Mouse (Mus musculus) macrophage (primary cell): ENCODE results near the gene Lama5. TPM values are rescaled to one million over a fixed set of nuclear protein-coding genes. Genes with fewer than 3 reads are reported as not detected.

Experiments used
- H3K27ac ChIP-seq: fragments of 350-480 bp; formaldehyde crosslinking; 2 replicates; pipeline ENCODE4 v1.9.0; 2021
- H3K36me3 ChIP-seq: fragments of 350-480 bp; formaldehyde crosslinking; 2 replicates; pipeline ENCODE4 v1.9.0; 2021; ENCODE audit errors: inconsistent target
- H3K4me3 ChIP-seq: fragments of 350-480 bp; formaldehyde crosslinking; 2 replicates; pipeline ENCODE4 v1.9.0; 2021; ENCODE audit errors: inconsistent target
- H3K79me2 ChIP-seq: fragments of 350-480 bp; formaldehyde crosslinking; 2 replicates; pipeline ENCODE4 v1.9.0; 2021; ENCODE audit errors: inconsistent target
- WGBS: methylation state at CpG from one replicate; pipeline ENCODE4 v1.1.7; 2026; ENCODE audit warnings: inconsistent platforms; ENCODE audit not compliant: missing documents; 5-methylcytosine and 5-hydroxymethylcytosine counted together
- polyA plus RNA-seq: library from polyadenylated mRNA; stranded (reverse); fragments of 250-400 nt; gene quantifications from 3 replicates; pipeline ENCODE4 v1.2.4, GENCODE M21; 2018; ENCODE audit warnings: inconsistent platforms

Gene Lama5
- polyA plus RNA-seq, 1 experiment from 2014 or later, result not detected

DNA sequence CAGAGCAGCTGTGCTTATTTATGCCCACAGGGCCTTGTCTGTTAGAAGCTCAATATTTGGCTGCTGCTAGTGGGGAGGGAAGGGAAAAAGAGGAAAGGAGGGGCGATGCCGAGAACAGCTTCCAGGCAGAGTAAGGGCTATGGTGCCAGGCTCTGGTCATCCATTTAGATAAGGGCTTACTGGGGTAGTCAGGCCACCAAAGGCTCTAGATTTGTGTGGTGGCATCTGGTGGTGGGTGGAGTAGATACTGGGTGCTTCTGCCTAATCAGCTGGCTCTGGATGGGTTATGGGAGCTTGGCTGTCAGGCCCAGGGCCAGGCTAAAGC lies 19.7 kb downstream of the Lama5 start:
- Histone ChIP-seq H3K36me3 (no peaks in the 10 kb centered on the region), H3K27ac (no peak overlapping the region), H3K4me3 (no peak overlapping the region), H3K79me2 (no peaks in the 10 kb centered on the region)
- WGBS, result 95% methylated on average over 2 of the region's 2 CpGs

DNA sequence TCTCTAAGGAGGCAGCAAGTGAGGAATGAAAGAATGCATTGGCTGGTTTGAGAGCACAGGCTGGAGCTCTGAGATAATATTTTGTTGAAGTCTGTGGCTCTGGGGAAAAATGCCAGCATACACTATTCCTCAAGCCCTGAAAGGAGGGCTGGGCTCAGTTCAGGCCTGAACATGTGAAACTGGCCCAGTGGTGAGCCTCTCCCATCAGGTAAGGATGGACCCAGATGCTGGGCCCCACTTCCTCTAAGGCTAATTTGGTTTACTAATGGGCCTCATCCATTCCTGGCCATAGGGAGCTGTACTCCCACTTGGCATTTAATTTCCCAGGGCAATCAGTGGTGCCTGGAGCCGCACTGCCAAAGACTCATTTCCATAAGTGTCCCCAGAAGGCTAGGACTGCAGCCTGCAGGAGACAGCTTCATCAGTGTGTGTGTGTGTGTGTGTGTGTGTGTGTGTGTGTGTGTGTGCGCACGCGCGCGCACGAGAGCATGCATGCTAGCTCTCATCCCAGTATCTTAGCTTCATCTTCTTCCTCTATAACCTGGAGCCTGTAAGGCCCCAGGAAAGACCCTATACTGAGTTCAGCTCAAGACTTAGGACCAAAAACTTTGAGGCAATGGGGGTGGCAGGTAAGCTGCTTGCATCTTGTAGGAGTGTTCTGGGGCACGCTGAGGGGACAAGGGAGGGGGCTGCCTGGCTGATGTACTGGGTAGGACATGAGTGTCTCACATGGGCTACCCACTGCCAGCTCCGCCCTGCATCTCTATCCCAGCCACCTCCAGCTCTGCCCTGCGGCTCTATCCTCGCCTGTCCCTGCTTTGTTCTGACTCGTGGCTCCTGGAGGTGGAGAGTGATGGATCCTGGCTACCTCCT lies 20.3 kb downstream of the Lama5 start:
- 90% methylated on average over 12 of the region's 12 CpGs for WGBS
- Histone ChIP-seq H3K27ac (no peak overlapping the region), H3K4me3 (no peak overlapping the region), H3K36me3 (no peaks in the 10 kb centered on the region), H3K79me2 (no peaks in the 10 kb centered on the region)

DNA sequence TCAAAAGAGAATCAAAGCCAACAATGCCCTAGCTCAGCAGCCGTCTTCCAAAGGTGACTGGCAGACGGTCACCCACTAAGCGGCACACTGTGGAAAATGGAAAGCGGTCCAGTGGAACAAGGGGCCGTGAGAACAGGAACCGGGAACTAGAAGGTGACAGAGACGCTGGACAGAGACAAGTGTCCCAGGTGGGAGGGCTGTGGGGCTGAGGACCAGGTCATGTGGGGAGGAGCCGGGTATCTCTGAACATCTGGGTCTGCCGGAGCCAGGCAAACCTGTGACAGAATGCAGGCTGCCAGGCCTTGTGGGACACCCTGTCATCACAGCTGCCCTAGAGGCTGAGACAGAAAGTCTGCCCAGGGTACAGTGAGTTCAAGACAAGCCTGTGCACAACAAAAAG lies 21.2 kb downstream of the Lama5 start:
- Histone ChIP-seq H3K79me2 (no peaks in the 10 kb centered on the region), H3K27ac (no peak overlapping the region), H3K4me3 (no peak overlapping the region), H3K36me3 (no peaks in the 10 kb centered on the region)
- WGBS, result 94% methylated on average over 9 of the region's 9 CpGs

DNA sequence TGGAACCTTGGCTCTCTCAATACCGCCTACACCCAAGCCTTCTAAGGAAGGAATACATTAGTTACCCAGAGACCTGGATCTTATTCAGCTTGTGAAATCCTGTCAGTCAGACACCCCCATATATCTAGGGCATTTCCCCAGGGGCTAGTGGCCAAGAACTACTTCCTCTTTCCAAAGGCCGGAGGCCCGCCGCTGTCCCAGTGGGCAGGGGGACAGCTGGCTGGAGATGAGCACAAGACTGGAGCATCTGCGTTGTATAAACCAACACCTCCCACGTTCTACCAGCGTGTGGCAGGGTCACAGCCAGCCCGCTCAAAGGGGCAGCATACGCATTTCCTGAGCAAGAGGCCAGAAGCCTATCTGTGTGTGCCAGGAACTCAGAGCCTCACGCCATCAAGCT lies 22.9 kb downstream of the Lama5 start:
- Histone ChIP-seq H3K4me3 (no peak overlapping the region), H3K27ac (no peak overlapping the region), H3K36me3 (no peaks in the 10 kb centered on the region), H3K79me2 (no peaks in the 10 kb centered on the region)
- 9% methylated on average over 10 of the region's 10 CpGs for WGBS

DNA sequence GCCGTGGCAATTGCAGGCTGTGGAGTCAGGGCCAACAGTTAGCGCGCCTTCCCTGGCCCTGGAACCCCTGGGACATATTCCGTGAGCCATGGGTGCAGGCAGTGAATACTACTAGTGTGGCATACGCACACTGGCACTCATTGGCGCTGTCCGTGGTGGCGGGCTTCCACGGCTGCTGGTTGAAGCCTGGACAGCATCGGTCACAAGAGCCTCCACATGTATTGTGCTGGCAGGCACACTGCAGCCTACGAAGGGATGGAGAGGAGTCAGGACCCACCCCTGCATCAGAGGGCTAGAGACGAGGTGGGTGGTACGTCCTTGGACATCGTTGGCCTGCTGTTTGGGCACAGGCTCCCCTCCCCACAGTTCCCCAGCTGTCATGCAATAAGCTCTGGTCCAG lies 23.4 kb downstream of the Lama5 start:
- no peak overlapping the region for H3K27ac ChIP-seq
- no peaks in the 10 kb centered on the region for H3K36me3 ChIP-seq
- no peak overlapping the region for H3K4me3 ChIP-seq
- 88% methylated on average over 14 of the region's 14 CpGs for WGBS
- no peaks in the 10 kb centered on the region for H3K79me2 ChIP-seq

DNA sequence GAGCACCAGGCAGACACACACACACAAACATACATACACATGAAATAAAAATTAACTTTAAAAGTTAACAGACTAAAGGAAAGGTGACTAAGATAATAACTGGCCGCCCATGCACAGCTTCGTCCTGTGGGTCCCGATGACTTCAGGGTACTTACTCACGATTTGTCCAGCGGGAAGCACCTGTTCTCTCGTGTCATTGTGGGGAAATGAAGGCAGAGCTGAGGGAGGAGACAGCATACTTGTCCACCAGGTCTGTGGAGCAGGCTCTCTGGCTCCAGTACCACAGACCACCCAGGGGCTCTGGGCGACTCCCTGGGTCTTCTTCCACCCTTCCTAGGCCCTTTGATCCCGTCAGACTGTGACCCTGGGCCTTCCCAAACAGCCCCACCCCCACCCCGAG lies 24.4 kb downstream of the Lama5 start:
- Histone ChIP-seq H3K79me2 (no peaks in the 10 kb centered on the region), H3K27ac (no peak overlapping the region), H3K4me3 (no peak overlapping the region), H3K36me3 (no peaks in the 10 kb centered on the region)
- WGBS, result 91% methylated on average over 9 of the region's 9 CpGs

DNA sequence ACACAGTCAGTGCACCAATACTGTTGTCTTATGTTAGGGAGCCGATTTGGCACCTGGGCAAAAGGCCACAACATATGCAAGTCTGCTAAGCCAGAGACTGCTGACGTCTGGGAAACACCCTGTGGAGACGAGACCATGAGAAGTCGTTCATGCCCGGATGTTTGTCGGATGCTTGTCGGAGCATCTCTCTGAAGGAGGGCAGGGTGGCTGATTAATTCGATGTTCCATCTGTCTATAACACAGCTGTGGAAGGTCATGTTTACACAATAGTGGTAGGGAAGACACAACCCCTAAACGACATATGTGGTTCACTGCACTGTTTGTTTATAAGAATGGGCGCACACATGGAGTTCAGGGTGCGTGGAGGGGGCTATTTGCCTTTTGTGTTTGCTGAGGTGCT lies 25.0 kb downstream of the Lama5 start:
- WGBS, result 90% methylated on average over 11 of the region's 11 CpGs
- no peaks in the 10 kb centered on the region for H3K79me2 ChIP-seq

DNA sequence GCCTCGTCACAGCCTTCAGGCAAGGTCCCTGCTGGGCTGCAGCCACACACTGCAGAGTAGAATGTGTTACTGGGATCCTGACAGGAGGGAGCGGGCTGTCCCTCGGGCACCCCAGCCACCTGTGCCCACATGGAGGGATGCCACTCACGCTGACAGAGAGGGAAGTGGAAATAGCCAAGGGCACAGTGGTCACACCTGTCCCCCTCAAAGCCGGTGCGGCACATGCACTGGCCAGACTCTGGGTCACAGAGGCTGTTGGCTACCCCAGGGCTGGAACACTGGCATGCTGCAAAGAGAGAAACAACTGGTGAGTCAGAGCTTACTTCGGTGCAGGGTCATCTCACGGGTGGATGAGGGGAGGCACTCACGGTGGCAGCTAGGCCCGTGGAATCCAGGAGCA lies 26.9 kb downstream of the Lama5 start:
- Histone ChIP-seq H3K79me2 (no peaks in the 10 kb centered on the region), H3K27ac (no peak overlapping the region), H3K4me3 (no peak overlapping the region), H3K36me3 (no peaks in the 10 kb centered on the region)
- WGBS, result 91% methylated on average over 10 of the region's 10 CpGs

More for the DNA sequence above, 25.0 kb downstream of the Lama5 start:
- H3K36me3 ChIP-seq, result no peaks in the 10 kb centered on the region
- H3K4me3 ChIP-seq, result no peak overlapping the region
- H3K27ac ChIP-seq, result no peak overlapping the region

DNA sequence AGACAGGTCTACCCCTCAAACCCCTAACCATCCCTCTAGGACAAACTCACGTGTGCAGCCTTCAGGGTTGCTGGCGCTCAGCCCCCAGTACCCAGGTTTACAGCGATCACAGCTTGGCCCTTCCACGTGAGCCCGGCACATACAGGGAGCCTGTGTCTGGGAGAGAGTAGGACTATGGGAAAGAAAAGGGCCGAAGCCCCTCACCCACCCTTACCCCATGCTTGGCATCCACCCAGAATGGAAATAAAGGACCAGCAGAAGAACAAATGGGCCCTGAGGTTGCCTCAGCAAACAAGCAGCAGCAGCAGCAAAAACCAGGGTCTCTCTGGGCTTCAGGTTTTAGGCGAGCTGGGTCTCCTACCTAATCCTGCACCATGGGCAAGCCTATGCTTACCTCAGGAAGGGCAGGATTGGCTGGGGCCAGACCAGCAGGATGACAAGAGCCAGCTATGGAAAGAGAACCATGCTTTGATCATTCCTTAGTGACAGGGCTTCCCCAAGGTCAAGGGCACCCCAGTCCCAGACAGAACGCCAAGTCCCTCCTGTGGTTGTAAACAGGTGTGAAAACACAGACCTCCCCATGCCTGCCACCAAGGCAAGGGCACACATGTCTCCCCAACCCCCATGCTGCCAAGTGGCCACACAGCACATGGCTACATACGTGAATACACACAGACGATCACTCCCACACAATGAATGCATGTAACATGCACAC lies 28.2 kb downstream of the Lama5 start:
- Histone ChIP-seq H3K79me2 (no peaks in the 10 kb centered on the region), H3K27ac (no peak overlapping the region), H3K4me3 (no peak overlapping the region), H3K36me3 (no peaks in the 10 kb centered on the region)
- 91% methylated on average over 9 of the region's 10 CpGs for WGBS

DNA sequence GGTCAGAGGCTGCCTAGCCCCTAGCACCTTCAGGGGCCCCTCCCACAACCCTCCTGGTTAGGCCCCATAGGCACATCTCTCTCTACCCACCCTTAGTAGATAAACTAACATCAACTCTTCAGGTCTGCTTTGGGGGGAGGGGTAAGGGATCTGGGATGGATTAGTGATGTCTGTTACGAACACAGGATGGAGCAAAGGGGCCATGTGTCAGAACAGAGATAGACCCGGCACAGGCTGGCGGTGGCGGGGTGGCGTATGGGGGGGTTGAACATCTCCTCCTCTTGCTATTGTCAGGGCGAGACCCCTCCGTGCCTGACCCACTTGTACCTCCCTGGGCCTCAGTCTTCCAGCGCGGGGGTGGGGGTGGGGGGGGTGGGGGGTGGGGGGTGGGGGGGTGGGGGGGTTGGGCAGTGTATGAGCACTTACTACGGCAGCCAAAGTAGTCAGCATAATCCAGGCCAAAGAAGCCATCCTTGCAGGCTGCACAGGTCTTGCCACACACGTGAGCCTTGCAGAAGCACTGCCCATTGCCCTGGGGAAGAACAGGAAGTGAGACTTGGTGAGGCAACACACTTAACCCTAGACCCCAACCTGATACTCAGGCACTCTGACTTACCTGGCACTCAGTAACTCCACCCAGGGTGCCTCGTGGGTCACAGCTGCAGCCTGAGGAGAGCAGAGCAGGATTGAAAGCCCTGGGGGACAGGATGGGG lies 28.9 kb downstream of the Lama5 start:
- H3K36me3 ChIP-seq, result no peaks in the 10 kb centered on the region
- WGBS, result 36% methylated on average over 2 of the region's 12 CpGs
- H3K79me2 ChIP-seq, result no peaks in the 10 kb centered on the region
- no peak overlapping the region for H3K4me3 ChIP-seq
- no peak overlapping the region for H3K27ac ChIP-seq

DNA sequence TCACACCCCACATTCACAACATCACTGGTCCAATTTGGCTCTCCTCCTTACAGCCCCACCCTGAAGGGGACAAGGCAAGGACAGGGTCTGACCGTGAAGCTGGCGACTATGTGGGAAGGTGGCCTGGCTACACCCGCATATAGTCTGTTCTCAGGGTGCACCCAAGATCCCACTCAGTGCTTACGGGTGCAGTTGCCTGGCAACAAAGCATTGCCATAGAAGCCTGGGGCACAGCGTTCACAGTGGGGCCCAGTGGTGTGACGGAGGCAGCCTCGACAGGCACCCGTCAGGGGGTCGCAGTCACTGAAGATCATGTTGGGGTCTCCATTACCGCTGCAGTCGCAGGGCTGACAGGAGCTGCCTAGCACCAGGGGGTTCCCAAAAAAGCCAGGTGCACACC lies 38.3 kb downstream of the Lama5 start:
- Histone ChIP-seq H3K36me3 (no peaks in the 10 kb centered on the region), H3K4me3 (no peak overlapping the region), H3K79me2 (no peaks in the 10 kb centered on the region), H3K27ac (no peak overlapping the region)
- WGBS, result 94% methylated on average over 11 of the region's 11 CpGs

DNA sequence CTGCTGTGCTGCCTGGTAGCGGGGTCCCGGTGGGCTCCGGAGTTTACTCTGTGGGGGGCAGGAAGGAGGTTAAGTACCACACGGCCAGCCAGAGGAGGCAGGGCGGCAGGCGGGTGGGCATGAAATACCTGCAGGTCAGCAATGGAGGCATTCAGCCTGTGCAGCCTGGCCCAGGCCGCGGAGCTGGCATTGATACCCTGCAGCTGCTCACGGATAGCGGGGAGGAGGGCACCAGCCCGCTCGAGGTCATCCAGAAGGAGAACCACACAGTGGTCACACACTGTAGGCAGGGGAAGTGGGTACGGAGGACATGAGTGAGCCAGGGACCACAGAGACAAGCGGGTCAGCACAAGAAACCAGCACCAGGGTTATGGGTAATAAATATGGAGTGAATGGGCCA lies 40.0 kb downstream of the Lama5 start:
- Histone ChIP-seq H3K36me3 (no peaks in the 10 kb centered on the region), H3K27ac (no peak overlapping the region), H3K79me2 (no peaks in the 10 kb centered on the region)

DNA sequence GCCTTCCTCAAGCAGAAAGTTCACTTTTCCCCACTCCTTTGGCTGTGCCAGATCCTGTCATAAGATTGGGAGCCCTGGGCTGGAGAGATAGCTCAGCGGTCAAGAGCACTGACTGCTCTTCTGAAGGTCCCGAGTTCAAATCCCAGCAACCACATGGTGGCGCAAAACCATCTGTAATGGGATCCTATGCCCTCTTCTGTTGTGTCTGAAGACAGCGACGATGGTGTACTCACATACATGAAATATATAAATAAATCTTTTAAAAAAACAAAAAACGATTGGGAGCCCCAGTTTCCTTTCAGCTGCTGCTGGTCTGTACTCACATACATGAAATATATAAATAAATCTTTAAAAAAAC lies 40.9 kb downstream of the Lama5 start:
- no peak overlapping the region for H3K27ac ChIP-seq
- no peaks in the 10 kb centered on the region for H3K79me2 ChIP-seq
- H3K36me3 ChIP-seq, result no peaks in the 10 kb centered on the region
- 83% methylated on average over 6 of the region's 6 CpGs for WGBS
- no peak overlapping the region for H3K4me3 ChIP-seq

More for the DNA sequence above, 40.0 kb downstream of the Lama5 start:
- 81% methylated on average over 13 of the region's 14 CpGs for WGBS
- H3K4me3 ChIP-seq, result no peak overlapping the region

DNA sequence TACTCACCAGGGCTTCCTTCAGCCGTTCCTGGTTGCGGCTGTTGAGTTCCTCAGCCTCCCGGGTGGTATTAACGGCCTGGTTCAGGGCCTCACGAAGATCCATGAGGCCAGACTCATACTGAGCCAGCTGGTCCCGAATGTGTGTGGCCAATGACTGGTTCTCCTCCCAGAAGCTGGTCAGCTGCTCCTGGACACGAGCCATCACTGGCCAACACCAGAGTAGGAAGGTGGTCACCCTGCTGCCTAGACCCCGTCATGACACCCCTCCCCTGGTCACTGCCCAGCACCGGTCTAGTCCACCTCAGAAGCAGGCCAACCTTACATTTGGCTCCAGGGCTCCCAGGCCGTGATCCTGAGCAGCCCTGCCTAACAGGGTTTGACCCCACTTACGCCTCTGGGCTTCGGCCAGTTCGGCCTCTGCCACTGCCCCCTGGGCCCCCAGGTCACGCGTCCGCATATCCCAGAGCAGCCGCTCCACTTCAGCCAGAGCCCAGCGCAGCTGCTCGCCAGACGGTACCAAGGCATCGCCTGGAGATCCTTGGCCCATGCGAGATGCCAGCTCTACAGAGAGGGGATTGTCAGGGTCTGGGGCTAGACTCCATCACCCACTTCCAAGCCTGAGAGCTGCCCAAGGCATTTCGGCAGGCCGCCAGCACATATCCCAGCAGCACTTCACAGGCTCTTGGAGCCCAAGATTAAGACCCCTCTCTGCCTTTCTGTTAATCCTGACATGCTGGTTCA lies 41.5 kb downstream of the Lama5 start:
- Histone ChIP-seq H3K79me2 (no peaks in the 10 kb centered on the region), H3K27ac (no peak overlapping the region), H3K4me3 (no peak overlapping the region), H3K36me3 (no peaks in the 10 kb centered on the region)
- WGBS, result 94% methylated on average over 24 of the region's 24 CpGs
